Mouse (Mus musculus) urinary bladder, adult 2 months (tissue): ENCODE data around the gene Tent5b. TPM values are rescaled to one million over a fixed set of nuclear protein-coding genes. Genes with fewer than 3 reads are reported as not detected.

Source experiments
- DNase-seq: peaks from one replicate; pipeline ENCODE4 v3.0.0; 2022; ENCODE audit warnings: low spot score
- polyA plus RNA-seq: library from polyadenylated mRNA; depleted of rRNA; stranded (reverse); fragments of >200 nt; gene quantifications from 2 replicates; pipeline ENCODE4 v1.2.3, GENCODE M21; 2012; rRNA removed

Tent5b gene
- 26.0 and 32.2 TPM in 2 replicates for polyA plus RNA-seq

DNA sequence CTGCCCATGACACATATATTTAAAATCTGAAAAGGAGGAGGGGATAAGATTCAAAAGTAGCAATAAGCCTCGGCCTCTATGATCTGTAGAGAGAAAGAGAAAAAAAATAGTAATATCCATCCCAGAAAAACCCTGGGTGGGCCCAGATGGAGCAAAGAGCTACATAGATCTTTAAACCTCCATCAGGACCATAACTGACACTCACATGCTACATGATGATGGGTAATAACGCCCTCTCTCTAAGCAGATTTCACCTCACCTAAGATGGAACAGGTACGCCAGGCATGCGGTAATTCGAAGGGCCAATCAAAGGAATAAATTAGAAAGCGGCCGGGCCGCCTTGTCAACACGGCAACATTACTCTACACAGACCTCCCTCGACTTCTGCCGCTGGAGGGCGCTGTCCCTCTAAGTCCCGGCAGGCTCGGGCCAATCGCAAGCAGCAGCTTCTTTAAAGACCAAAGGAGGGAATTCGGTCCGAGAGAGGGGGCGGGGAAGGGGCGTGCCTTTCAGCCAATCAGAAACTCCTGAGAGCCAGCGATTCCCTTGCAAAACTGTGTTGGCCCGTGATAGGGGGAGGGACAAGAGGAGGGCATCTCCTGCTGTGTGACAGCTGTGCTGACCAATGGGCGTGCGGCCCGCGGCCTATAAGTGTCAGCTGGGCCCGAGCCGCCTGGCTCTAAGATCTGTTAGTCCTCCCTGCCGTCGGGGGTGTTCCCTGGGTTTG lies at the start of gene Tent5b:
Gene Tent5b (plus strand): TSS at position 675 of the 727 bp plus-strand sequence.
- DNase-seq, result peak; percentile 97

DNA sequence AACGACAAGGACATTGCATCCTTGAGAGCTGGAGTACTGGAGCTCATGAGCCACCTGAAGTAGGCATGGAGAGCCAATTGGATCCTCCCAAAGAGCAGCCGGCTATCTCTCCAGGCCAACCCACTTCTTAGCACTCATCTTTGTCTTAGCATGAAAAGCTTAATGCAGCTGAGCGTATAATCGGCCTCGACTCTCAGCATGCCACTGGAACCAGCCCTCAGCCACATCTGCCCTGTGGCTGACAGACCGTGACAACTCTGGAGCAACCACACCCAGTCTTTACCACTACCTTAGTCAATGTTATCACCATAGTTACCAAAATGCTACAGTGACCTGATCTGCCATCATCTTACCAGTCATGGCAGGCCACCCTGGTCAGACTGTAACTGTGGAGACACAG lies 48.4 kb upstream of the Tent5b start:
- no peak for DNase-seq

DNA sequence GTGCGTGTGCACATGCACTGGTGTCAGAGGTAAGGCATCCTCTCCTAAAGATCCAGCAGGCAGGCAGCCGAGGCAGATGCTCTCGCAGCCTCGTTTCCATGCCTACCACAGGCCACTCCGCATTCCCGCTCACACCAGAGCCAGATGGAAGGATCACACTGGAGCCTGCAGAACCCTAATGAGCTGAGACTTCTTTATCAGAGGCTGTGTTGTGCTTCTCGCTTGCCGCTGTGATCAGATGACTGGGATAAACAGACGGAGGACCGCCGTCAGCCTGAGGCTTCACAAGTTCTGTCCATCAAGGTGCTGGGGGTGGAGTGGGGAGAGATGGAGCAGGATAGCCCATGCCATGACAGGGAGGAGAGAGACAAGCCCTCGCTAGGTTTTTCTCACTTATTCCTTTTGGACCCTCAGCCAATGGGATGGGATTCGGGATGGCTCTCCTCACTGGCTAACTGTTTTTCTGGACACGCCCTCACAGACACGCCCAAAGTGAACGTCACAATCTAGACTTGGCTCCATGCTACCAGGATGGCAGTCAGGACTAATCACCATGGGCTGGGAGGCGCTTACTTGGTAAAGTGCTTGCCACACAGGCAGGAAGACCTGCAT lies 47.3 kb upstream of the Tent5b start:
- DNase-seq, result no peak

DNA sequence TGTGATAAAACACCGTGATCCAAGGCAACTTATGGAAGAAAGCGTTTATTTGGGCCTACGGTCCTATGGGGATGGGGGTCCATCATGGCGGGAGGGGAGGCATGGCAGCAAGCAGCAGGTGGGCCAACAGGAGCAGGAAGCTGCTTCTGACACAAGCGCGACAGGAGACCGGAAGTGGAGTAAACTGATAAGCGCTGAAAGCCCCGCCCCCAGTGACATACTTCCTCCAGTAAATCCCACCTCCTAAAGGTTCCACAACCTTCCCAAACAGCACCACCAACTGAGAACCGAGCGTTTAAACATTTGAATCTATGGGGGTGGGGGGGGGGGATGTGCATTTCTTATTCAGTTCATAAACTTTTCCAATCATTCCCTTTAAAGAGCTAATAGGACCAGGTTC lies 44.0 kb upstream of the Tent5b start:
- DNase-seq, result no peak

DNA sequence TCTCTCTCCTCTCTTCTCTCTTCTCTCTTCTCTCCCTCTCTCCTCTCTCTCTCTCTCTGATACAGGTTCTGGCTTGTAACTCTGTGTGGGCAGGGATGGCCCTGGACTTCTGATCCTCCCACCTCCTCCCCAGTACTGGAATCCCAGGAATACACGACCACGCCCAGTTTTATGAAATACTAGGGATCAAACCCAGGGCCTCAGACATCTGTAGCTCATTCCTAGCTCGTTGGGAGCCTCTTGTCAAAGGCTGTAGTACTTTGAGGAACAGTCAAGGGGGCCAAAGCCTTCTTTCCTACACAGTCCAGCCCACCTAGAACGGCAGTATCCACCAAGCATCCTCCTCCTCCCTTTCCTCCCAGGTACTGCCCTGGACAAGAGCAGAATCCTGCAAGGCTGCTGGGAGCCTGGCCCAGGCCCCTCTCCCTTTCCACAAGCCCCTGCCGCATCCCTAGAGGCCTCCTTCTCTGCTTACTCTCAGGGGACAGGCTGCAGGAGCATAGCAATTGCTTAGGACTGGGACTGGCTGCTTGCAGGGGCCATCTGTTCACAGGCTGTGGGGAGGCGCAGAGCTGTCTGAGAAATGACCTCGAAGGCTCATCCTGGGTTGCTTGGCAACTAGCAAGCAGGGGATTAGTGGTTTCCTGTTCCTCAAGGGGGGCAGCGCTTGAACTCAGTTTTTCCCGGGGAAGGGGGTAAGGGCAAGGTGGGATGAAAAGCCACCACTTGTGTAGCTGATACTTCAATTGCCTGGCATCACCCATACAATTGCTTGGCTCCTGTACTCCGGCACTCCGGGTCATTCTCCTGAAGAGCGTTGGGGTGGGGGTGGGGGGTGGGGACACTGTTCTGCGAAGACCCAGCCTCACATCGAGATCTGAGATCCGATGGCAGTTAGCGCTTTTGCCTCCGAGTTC lies 40.2 kb upstream of the Tent5b start:
- DNase-seq, result no peak

DNA sequence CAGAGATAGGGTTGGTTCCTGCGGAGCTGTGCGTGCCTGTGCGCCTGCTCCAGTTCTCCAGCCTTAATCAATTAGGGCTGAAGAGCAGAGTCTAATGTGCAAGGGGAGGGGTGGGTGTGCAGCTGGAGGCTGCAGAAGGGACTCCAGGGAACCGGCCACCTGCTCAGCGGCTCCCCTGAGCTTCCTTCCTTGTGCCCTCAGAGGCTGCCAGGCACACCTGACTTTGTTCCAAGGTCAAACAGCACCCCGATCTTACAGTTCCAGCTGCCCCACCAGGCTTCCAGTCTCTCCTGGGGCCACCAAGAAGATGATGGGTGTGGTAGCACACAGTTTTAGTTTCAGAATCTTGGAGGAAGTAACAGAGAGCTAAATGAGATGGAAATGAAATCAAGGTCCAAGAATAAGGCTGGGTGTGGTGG lies 39.5 kb upstream of the Tent5b start:
- DNase-seq, result no peak

DNA sequence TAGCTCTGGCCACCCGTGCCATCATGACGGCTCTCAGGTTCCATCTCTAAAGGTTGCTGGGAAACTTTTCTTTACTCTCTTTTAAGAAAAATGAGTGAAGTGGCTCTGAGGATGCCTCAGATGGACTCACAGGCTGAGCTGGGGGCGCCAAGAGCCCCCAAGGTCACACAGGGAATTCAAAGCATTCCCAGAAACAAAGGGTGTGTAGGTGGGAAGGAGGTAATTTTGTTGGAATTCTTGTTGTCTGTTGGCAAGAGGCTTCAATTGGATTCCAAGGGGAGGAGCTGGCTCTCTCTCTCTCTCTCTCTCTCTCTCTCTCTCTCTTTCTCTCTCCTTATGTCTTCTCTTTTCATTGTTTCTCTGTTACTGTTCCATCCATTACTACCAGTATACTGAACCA lies 37.7 kb upstream of the Tent5b start:
- no peak for DNase-seq

DNA sequence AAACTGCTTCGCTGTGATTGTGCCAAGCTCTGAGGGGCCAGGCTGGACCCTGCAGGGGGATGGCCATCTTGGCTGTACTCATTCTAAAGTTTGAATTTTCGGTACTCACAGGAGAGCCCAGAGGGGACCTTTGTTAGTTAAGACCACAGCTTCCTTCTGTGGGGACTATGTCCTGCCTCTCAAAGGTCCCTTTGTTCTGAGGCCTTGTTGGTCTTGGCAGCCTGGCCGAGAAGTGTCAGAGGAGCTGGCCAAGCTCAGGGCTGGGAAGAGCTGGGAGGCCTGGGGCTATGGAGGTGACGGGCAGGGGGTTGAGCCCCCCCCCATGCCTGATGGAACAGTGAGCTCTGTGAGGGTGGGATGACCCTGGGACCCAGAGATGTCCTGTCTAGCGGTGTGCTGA lies 36.8 kb upstream of the Tent5b start:
- no peak for DNase-seq

DNA sequence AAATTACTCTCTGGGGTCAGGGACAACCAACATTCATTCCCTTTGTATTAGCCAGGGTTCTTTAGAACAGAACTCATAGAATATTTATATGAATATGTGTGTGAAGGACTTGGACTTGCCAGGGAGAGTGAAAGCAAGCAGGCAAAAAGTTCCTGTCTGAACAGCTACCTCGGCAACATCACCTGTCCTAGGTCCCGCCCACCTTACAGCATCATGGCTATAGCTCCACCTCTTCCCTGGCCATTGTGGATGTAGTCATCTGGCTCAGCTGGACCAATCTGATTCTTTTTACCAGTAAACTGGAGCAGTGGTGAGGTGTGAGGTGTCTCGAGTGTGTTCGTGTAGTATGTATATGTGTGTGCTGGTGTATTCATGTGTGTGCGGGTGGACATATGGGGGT lies 34.2 kb upstream of the Tent5b start:
- DNase-seq, result no peak

DNA sequence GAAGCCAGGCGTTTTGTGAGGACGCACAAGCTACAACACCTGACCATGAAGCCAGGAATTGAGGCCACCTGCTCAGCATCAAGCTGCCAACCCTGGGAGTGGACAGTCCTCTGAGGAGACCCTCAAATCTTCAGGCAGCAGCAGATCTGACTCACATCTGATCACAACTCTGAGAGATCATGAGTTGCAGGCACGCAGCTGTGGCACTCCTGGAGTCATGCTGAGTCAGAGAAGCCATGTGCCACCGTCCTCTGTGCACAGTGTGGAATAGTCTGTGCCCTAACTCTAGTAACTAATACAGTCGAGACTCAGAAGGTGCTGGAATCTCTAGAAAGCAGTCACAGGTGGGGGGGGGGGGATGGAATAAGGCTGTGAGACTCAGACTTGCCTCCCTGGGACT lies 32.6 kb upstream of the Tent5b start:
- no peak for DNase-seq

DNA sequence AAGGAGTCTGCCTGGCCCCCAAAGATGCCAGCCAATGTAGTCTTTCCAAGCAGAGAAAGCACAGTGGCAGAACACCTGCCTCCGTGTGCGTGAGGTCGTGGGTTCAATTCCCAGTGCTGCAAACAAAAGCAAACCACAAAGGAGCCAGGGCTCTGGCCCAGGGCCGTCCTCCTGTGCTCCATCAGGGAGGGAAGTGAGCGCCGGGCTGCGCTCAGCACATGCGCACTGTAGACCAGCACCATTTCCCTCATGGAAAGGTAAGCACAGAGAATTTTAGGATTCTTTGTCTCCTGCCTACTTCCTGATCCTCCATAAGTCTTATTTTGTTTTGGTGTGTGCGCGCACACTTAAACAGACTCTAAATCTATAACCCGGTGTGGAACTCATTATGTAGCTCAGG lies 32.0 kb upstream of the Tent5b start:
- DNase-seq, result no peak

DNA sequence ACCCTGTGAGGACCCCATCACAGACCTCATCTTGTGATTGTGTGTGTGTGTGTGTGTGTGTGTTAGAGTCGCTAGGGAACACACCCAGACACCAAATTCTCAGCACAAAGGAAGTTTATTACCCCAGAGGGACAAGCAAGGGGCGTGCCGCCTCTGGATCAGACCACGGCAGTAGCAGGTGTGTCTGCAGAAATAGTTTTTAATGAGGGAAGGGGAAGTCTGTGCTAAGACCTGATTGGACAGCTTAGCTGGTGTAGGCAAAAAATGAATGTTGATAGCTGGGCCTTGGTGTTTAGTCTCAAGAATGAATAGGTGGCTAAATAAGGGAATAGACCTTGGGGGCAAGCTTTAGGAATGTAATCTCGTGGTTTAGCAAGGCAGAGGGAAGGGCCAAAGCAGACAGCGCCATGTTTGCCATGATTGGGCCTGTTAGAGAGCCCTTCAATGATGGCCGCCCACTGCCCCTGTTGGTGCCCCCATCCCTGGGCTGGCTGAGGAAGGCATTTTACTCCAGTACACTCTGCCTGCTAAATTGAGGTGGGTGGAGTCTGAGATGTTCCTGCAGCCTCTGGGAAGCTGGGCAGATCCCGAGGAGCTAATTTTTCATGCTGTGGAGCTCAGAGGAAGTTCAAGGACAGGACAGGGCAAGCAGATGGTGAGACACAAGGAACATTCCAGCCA lies 31.1 kb upstream of the Tent5b start:
- no peak for DNase-seq

DNA sequence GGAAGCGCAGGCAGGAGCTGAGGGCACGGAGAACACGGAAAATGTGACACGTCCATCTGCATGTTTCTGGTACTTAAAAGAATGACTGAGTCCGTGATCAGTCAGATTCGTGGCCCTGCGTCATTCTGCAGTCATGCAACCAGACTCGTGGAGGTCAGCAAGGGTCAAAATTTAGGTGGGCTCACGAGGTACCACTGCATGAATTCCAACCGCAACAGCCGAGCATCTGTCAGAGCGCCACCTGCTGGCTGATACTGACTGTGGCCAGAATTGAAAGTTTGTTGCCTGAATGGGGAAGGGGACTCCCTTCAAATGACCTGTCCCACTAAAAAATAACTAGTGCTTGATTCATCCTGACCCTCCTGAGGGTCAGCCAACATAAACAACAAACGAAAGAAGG lies 30.2 kb upstream of the Tent5b start:
- DNase-seq, result no peak

DNA sequence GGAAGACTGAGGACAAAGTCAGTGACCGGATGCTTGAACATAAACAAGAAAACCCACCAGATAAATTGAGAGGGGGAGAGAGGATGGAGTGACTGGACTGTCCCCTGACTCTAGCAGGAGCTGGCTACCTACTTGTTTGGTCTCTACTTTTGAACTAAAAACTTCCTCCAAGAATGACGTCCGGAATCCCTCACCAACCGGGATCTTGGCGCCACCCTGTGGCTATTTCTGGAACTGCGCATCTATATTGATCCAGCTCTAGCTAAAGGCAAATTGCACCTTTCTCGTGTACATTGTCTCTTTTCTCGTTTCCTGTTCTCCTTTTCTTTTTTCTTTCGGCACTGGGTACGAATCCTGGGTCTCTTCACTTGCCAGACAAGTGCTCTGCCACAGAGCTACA lies 28.4 kb upstream of the Tent5b start:
- DNase-seq, result peak; percentile 73

DNA sequence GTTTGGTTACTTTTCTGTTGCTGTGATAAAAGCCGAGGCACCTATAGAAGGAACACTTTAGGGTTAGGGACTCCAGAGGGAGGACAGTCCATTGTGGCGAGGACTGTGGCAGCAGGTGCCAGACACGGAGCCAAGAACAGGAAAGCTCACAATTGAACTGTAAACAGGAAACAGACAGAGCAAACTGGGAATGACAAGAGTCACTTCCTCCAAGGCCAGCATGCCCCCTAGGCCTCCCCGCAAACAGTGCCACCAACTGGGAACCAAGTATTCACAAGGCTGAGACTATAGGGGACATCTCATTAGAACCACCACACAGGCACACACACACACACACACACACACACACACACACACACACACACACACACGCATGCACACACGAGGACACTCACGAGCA lies 27.5 kb upstream of the Tent5b start:
- no peak for DNase-seq

DNA sequence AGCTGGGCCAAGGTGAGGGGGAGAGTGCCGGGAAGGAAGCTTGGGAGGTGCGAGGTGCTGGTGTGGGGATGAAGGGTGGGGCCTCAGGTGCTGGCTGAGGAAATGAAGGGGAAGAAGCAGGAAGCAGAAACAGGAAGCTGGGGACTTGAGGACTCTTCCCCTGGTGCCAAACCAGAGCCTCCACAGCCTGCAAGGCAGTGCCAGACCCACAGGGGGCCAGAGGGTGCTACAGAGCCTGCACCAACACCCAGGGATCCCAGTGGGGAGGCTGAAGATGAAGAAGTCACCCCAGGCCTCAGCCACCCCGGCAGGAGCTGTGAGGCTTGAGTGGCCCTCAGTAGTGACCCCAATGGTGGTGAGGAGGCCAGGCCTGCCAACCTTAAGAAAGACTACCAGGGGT lies 21.9 kb upstream of the Tent5b start:
- DNase-seq, result no peak

DNA sequence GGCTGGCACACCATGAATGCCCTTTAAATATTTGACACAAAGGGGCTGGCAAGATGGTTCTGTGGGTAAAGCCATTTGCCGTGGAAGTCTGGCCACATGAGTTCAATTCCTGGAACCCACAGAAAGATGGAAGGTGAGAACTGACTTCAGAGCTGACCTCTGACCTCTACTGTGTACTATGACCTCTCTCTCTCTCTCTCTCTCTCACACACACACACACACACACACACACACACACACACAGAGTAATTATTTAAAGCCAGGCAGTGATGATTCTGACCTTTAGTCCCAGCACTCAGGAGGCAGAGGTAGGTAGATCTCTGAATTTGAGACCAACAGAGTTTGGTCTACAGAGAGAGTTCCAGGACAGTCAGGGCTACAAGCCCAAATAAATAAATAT lies 19.9 kb upstream of the Tent5b start:
- DNase-seq, result no peak

DNA sequence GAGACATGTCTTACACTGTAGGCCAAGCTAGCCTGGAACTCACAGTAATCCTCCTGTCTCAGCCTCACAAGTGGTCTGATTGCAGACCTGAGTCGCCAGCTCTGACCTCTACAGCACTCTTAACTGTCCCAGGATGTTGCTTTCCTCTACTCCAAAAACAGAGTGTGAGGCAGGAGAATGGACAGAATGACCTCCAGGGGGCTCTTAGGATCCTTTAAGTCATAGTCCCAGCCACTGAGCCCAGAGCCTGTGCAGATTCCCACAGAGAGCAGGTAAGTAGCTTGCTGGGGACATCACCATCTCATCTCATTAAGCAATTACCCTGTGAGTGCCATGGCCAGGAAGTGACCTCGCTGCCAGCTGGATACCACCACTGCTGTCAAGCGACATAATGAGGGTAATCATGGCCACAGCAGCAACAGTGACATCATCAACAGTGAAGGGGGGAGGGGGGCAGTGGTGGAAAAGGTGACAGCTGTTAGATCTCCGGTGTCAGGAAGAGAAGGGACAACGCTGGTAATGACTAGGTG lies 19.1 kb upstream of the Tent5b start:
- DNase-seq, result no peak

DNA sequence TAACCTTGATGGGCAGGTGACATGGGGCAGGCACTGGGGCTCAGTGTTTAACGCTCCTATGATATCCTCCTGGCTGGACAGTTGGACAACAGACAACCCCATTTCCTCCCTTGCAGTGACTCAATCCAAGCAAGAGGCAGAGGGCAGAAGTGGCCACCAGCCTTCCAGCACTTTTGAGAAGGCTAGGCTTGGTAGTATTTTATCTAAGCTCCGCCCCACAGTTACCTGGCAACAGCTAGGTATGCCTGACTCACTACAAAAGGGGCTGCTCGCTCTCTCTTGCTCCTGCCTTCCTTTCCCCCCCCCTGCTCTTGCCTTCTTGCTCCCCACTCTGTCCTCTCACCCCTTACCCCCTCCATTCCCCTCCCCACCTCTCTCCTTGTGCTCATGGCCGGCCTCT lies 18.6 kb upstream of the Tent5b start:
- no peak for DNase-seq

DNA sequence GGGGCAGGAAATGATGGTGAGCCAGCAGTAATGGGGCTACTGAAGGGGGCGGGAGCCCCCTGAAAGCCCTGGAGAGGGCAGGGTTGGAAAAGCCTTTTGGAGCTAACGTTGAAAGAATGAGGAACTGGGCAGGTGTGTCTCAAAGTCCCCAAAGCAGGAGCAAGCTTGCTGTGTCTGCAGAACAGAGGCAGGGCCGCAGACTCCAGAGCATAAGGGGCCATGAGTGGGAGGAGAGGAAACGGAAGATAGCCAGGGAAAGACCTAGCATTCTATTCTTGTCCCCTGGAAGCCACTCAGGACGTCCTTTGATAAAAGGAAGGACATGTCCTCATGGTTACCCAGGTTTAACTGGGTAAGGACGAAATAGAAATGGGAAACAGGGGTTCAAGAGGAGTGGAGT lies 16.7 kb upstream of the Tent5b start:
- no peak for DNase-seq

DNA sequence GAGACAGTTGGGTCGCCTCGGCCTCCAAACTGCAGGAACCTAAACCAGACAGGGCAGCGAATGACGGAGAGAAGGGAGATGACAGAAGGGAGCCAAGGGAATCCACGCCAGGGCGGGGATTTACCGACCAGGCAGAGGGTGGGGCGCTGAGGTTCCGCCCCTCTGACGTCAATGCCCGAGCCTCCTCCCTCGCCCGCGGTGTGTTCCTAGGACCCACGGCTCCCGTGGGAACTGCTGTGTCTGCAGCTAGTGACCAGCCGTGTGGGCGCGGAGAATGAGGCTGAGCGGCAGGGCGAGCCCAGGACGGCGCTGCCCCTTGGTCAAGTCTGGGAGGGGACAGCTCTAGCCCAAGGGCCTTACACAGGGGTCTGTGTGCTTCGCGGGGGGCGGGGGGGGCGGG lies 11.9 kb upstream of the Tent5b start:
- DNase-seq, result peak; percentile 63

DNA sequence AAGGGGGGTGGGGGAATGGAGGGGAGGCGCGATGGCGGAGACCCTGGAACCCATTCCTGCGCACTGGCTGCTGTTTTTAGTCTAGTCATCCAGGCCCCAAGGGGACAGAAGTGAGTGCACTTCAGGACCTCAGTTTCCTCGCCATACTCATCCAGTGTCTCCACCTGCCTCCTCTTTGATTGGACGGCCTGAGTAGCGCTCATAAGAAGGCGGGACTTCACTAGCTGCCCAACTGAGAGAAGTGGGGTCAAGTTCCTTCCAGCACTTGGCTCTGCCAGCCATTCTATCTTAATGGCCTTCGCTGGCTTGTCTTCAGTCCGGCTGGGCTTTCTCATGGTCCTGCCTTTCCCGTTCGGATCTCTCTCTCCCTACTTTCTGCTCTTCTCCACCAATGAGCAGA lies 10.8 kb upstream of the Tent5b start:
- no peak for DNase-seq
